Mouse (Mus musculus): Measurements from ENCODE around the gene Cnot11. TPM values are rescaled to one million over a fixed set of nuclear protein-coding genes. Genes with fewer than 3 reads are reported as not detected.

Gene Cnot11
- 10 to 100 TPM; 23.8 to 24.2 TPM for total RNA-seq (2021)
- long read RNA-seq, transcript Cnot11-201 (7 exons, 3,162 nt), result major isoform, 25 of 30 reads
- long read RNA-seq, partial matches to known transcripts, result 1 of 30 reads
- long read RNA-seq, other reads (novel, unspliced or antisense), result 4 of 30 reads

GRCm38 (mm10) chr1:39534831-39535230 is at the start of gene Cnot11:
Gene Cnot11 (plus strand): TSS chr1:39534992.
- peak in 1 of 2 experiments; percentile 18 for DNase-seq (ENCODE audit: low spot score in 2 of 2)

GRCm38 (mm10) chr1:39487370-39487769 is 47.4 kb upstream of the Cnot11 start:
- no peak for DNase-seq (ENCODE audit: low spot score in 2 of 2)

GRCm38 (mm10) chr1:39493165-39493564 is 41.6 kb upstream of the Cnot11 start:
- no peak for DNase-seq (ENCODE audit: low spot score in 2 of 2)

GRCm38 (mm10) chr1:39493664-39494063 is 41.1 kb upstream of the Cnot11 start:
- DNase-seq (ENCODE audit: low spot score in 2 of 2), result no peak

- DNase-seq (ENCODE audit: low spot score in 2 of 2), result no peak
These were observed 37.8 kb upstream of the Cnot11 start for GRCm38 (mm10) chr1:39496995-39497394.

- no peak for DNase-seq (ENCODE audit: low spot score in 2 of 2)
These were observed 37.0 kb upstream of the Cnot11 start for GRCm38 (mm10) chr1:39497748-39498147.

GRCm38 (mm10) chr1:39499485-39499941 is 35.3 kb upstream of the Cnot11 start:
- no peak for DNase-seq (ENCODE audit: low spot score in 2 of 2)

GRCm38 (mm10) chr1:39502817-39503633 is 31.8 kb upstream of the Cnot11 start:
- peak in 1 of 2 experiments; percentile 29 for DNase-seq (ENCODE audit: low spot score in 2 of 2)

GRCm38 (mm10) chr1:39504261-39504660 is 30.5 kb upstream of the Cnot11 start:
- no peak for DNase-seq (ENCODE audit: low spot score in 2 of 2)

- DNase-seq (ENCODE audit: low spot score in 2 of 2), result no peak
These were observed 29.2 kb upstream of the Cnot11 start for GRCm38 (mm10) chr1:39505600-39505999.

GRCm38 (mm10) chr1:39511775-39512174 is 23.0 kb upstream of the Cnot11 start:
- DNase-seq (ENCODE audit: low spot score in 2 of 2), result no peak

GRCm38 (mm10) chr1:39512183-39512582 is 22.6 kb upstream of the Cnot11 start:
- DNase-seq (ENCODE audit: low spot score in 2 of 2), result no peak

GRCm38 (mm10) chr1:39515303-39515991 is 19.3 kb upstream of the Cnot11 start:
- peak in 1 of 2 experiments; percentile 20 for DNase-seq (ENCODE audit: low spot score in 2 of 2)

- DNase-seq (ENCODE audit: low spot score in 2 of 2), result no peak
These were observed 13.5 kb upstream of the Cnot11 start for GRCm38 (mm10) chr1:39521326-39521725.

- DNase-seq (ENCODE audit: low spot score in 2 of 2), result peak; percentile 36 to 52
These were observed 12.3 kb upstream of the Cnot11 start for GRCm38 (mm10) chr1:39522519-39522918.

- DNase-seq (ENCODE audit: low spot score in 2 of 2), result no peak
These were observed 9.0 kb upstream of the Cnot11 start for GRCm38 (mm10) chr1:39525763-39526162.

- DNase-seq (ENCODE audit: low spot score in 2 of 2), result no peak
These were observed 8.2 kb upstream of the Cnot11 start for GRCm38 (mm10) chr1:39526371-39527167.

GRCm38 (mm10) chr1:39527432-39527831 is 7.4 kb upstream of the Cnot11 start:
- DNase-seq (ENCODE audit: low spot score in 2 of 2), result peak; percentile 74 to 77

GRCm38 (mm10) chr1:39528319-39528718 is 6.5 kb upstream of the Cnot11 start:
- no peak for DNase-seq (ENCODE audit: low spot score in 2 of 2)

GRCm38 (mm10) chr1:39530258-39530943 is 4.4 kb upstream of the Cnot11 start:
- DNase-seq (ENCODE audit: low spot score in 2 of 2), result peak; percentile 90 to 91

GRCm38 (mm10) chr1:39531036-39531435 is 3.8 kb upstream of the Cnot11 start:
- DNase-seq (ENCODE audit: low spot score in 2 of 2), result no peak

All from layer of hippocampus, postnatal 10 days (tissue).